Mouse (Mus musculus): ENCODE data around the gene Pxk.

GRCm38 (mm10) chr14:8172507-8173410 is 74.7 kb downstream of the Pxk start, which contains the start of gene Pdhb:
- TF ChIP-seq CTCF (IDR thresholded peaks at IDR 0.05; ENCODE audit: control insufficient read depth, insufficient read depth, low read length) (0 out of 2 replicates have a peak, but pooled peaks have one; percentile 11), POLR2A (IDR thresholded peaks at IDR 0.05; ENCODE audit: borderline replicate concordance, control insufficient read depth, low read depth, low read length) (peak; percentile 65)
